Mouse (Mus musculus) C2C12 (cell line): ENCODE measurements around the gene Ptprk.

ENCODE experiments used
- CEBPB ChIP-seq: IDR thresholded peaks from one replicate; pipeline ENCODE4 v1.6.1; 2011; ENCODE audit warnings: low read depth, mild to moderate bottlenecking, control low read depth, moderate library complexity
- CTCF ChIP-seq: IDR thresholded peaks from one replicate; pipeline ENCODE4 v1.5.1; 2011; ENCODE audit not compliant: control insufficient read depth, insufficient read depth, insufficient read length
- MAX ChIP-seq: IDR thresholded peaks from one replicate; pipeline ENCODE4 v1.6.1; 2011; ENCODE audit warnings: mild to moderate bottlenecking, control low read depth
- MYOG ChIP-seq: IDR thresholded peaks from one replicate; pipeline ENCODE4 v1.6.1; 2011; ENCODE audit not compliant: control insufficient read depth, insufficient read length; ENCODE audit errors: extremely low read depth

GRCm38 (mm10) chr10:28586565-28587138 is 512.0 kb downstream of the Ptprk start:
- TF ChIP-seq CTCF = no peak
- TF ChIP-seq MYOG = no peak
- TF ChIP-seq MAX = no peak
- TF ChIP-seq CEBPB = no peak
